Mouse (Mus musculus) cerebellum, adult 9-10 months (tissue): ENCODE results near the gene Col26a1.

ENCODE experiments used
- DNase-seq: peaks from one replicate; pipeline ENCODE4 v3.0.0; 2022

Col26a1 gene

DNA sequence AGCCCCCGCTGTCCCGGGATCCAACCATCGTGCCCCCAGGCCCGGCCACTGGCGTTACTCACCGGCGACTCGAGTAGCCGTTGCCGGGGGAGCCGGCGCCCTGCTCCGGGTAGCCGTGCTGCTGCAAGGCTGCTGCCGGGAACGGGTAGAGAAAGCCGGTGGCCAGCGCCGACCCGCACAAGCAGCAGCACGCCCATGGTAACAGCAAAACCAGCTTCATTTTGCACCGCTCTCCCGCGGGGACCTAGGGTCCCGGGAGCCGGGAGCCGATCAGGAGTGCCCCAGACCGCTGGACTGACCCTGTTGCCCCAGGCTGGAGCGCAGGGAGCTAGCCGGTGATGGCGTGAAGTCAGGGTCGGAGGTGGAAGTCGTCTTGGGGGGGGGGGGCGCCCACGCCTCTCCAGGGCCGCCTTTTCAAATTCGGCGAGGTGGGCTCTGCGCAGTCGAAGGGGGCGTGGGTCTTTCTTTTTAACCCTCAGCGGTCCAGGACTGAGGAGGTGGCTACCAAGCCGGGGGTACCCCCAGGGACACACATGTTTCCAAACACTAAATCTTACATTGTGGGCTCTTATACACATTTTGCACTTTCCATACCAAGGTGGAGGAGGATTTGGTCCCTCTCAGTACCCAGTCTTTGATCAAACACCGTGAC, at the start of gene Col26a1:
Gene Col26a1 (minus strand): TSS at position 422 of the 652 bp plus-strand sequence.
- no peak for DNase-seq

DNA sequence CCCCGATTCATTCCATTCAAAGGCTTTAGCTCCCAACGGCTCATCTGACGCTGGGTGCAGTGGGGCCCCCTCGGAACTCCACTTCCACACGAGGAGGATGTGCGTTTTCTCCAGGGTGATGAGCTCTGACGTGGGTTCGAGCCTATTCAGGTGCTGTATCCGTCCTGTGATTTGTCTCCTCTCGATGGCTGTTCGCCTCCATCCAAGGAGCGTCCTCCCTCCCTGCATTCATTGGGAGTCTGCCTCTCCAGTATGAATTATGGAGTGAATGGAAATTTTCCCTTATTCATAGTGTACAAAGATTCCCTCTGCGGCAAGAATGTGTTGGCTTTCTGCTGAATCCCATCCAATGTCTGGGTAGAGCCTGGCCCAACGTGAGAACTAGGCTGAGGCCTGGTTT, 48.9 kb upstream of the Col26a1 start:
- no peak for DNase-seq

GRCm38 (mm10) chr5:136929073-136929472, 46.1 kb upstream of the Col26a1 start:
- peak; percentile 83 for DNase-seq

DNA sequence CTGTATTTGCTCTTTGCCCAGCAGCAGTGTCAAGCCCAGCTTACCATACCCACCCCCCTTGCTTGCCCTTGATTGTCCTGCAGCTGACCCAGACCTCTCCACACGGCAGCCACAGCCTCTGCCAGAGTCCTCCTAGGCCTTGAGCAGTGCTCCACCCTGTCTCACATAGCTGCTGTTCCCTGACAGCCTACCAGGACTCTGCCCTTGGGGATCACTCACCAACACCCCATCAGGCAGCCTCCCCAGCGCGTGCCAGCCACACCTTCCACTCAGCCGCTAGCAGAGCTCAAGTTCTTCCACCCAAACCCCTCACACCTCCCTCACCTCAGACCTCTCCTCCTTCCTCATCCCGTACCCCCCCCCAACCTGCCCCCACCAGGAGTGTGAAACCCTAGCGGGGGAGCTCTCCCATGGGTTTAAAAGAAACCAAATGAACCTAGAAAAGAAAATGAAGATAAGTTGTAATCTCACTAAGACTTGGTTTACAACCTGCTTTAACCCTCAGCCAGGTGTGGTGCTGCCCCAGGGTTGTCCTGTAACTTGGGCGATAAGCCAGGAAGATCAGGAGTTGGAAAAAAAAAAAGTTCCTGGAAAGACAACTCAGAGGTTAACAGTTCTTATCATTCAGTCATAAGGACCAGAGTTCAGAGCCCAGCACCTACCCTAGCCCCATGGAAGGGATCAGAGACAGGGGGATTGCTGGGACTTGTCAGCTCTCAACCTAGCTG, 40.9 kb upstream of the Col26a1 start:
- no peak for DNase-seq

DNA sequence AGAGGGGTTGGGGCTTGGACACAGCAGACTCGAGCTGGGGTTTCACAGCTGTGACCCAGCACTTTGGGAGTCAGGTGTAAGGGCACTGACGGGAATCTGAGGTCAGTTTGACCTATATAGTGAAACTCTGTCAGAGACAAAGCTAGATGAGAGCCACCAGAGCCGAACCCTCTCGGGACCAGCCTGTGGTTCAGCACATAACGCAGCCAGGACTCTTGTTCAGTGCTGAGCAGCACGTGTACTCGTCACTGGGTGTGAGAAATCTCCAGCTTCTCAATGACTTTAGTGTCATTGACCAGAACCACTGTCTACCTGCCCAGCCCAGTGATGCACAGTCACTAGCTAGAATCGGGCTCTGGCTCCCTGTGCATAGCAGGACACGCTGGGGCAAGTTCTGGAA, 39.8 kb upstream of the Col26a1 start:
- no peak for DNase-seq

DNA sequence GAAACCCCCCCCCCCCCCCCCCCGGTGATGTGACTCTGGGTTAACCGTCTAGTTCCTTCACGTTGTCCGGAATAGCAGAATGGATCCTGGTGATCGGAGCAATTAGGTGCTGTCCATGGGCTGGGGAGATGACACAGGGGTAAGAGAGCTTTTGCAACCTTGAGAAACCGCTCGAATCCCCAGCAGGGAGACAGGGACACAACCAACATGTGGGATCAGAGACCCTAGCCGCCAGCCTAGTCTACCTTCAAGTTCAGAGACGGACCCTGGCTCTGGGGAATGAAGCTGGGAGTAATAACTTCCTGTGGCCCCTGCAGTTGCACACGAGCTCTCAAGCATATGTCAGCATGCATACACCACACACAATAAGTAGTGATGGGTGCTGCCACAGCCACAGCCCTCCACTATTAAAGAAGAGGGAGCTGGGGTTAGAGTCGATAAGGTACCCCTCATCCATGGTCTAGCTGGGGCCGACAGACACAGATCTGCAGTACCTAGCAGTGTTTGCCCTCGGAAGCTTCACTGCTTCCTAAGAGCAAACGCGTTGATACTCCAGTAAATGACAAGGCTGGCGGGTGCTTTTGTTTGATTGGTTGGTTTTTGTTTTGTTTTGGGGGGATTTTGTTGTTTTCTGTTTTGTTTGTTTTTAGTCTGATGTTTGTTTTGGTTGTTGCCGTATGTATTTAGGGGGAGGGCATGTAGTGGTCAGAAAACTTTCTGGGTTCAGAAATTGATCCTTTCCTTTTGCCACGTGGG, 36.7 kb upstream of the Col26a1 start:
- no peak for DNase-seq

DNA sequence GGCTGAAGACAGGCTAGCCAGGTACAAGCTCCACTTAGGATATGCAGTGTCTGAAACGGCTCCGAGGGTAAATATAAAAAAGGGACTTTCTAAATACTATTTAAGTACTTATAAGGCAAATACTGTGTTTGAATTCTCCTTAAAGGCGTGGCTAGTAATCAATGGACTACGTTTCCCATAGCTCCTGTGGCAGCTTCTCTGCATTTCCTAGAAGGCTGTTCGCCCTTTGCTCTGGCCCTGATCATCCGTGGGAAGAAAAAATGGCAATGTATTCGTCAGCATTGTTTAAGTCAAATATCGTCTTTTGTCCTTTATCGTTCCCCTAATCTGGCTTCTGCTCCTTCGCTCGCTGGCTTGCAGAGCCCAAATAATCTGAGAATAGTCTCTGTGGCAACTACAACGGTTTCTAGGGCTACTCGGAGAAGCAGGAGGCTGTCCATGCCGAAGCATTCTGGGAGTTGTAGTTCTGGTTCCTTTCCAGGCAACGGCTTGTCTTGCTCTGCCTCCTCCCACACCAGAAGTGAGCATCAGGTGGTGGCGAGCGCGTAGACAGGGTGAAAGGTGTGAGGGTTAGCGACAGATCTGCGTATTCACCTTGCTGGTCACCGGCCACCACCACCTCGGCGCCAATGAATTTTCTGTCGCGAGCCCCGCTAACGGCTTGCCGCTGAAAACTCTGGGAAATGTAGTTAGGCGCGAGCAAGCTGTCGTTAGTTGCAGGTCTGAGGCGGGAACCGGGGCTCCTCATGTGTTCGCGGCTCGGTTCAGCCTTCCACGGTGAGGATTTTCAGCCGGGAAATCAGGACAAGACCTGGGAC, 35.9 kb upstream of the Col26a1 start:
- DNase-seq: peak; percentile 88

GRCm38 (mm10) chr5:136917613-136918242, 34.7 kb upstream of the Col26a1 start:
- no peak for DNase-seq

- no peak for DNase-seq
These were observed 31.2 kb upstream of the Col26a1 start for GRCm38 (mm10) chr5:136914183-136914582.

GRCm38 (mm10) chr5:136907991-136908857, 25.2 kb upstream of the Col26a1 start, which contains the start of gene Ift22:
Gene Ift22, plus strand, starts transcription at chr5:136908150.
- DNase-seq: peak; percentile 94

DNA sequence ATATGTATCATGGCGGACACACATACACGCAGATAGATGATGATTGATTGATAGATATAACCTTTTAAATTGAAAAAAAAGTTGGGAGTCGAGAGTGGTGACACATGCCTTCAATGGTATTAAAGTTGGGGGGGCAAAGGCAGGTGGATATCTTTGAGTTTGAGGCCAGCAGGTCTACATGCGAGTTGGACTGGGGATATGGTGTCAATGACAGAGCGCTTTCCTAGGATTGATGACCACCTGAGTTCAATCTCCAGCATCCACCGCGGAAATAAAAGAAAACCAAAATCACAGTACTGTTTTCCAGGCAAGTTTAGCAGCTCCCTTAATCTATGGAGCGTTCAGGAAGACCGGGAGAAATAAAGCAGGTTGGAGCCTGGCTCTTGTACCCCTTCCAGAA, 24.6 kb upstream of the Col26a1 start:
- peak; percentile 48 for DNase-seq

DNA sequence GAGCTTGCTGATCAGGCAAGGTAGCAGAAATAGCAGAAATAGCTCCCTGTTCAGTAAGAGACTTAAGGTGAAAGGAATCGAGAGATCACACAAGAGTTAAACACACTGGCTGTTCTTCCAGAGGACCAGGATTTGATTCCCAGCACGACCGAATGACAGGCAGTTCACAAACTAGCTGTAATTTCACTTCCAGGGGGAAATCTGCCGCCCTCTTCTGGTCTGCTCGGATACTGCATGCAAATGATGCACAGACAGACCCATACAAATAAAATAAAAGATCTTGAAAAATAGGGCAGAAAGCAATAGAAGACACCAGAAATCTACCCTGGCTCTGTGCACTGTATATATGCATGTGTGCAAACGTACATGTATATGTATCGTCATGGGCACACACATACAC, 22.6 kb upstream of the Col26a1 start:
- no peak for DNase-seq

GRCm38 (mm10) chr5:136904621-136905020, 21.6 kb upstream of the Col26a1 start:
- no peak for DNase-seq

- no peak for DNase-seq
These were observed 12.5 kb upstream of the Col26a1 start for GRCm38 (mm10) chr5:136895529-136895963.

- no peak for DNase-seq
These were observed 12.0 kb upstream of the Col26a1 start for GRCm38 (mm10) chr5:136894840-136895528.

DNA sequence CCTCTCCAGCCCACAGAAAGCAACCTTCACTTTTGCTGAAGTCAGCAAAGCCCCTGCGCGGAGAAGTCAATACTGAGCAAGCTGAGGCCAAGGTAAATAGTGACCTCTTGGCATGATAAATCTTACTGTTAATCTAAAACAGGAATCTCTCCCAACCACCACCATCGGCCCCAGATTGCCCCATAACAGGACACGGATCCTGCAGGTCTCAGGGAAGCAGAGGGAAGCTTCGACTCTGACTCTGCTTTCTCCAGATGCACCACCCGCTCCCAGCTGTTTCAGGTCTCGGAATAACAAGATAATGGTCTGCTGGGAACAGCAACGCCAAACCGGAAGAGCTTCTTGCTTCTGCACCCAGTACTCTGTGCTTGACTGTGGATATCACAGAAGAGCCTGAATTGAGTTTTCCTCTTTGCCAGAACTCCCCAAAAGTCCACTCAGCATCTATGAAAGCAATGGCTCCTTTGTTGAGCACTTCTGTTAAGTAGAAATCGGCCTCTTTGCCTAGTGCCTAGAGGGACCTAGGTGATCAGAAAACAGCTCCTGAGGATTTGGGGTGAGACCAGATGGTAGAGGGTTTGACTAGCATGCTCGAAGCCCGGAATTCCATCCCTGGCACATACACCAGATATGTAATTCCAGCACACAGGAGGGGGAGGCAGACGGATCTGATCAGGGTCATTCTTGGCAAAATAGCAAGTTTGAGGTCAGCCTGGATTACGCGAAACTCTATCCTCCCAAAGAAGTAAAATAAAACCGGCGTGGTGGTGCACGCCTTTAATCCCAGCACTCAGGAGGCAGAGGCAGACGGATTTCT, 5.7 kb upstream of the Col26a1 start:
- no peak for DNase-seq

GRCm38 (mm10) chr5:136886957-136887356, 3.9 kb upstream of the Col26a1 start:
- DNase-seq: no peak

GRCm38 (mm10) chr5:136882055-136882787, 788 bp downstream of the Col26a1 start:
- DNase-seq: no peak
